Mouse (Mus musculus): Measurements from ENCODE around the gene Hykk.
"Not testable (repeated sequence)": the region's sequence is repeated elsewhere in the genome, so short reads cannot be mapped to it uniquely, and the experiment has no call there.

Hykk gene

DNA sequence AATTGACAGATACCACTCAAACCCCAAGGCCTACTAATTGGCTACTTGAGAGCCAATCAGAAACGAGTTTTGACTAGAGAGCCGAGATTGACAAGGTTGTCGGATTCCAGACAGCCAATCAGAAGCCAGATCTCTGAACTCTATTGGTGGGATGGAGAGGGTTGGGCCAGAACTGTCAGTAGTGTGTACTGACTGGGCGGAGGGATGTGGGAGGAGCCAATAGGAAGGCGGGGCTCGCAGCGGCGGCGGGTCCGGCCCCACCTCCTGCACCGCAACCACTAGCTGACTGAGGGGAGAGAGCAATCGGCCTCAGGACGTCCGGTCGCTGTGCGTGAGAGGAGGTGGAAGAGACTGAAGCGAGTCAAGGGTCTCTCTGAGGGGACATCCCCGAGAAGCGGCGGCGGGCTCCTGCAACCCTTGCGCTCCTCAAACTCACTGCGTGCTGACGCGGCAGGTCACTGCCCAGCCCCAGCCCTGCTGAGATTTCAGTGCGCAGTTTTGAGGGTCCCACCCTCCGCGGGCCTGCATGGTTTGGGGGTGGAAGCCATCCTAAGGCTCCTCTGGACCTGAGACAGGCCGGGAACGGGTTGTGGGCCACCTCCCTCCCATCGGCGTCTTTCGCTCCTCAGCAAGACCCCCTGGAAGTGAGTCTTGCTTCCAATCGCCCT, at the start of gene Hykk:
Hykk (plus strand) TSS at position 274 of the 668 bp plus-strand sequence.
- peak; percentile 64 for DNase-seq (ENCODE audit: low spot score)

DNA sequence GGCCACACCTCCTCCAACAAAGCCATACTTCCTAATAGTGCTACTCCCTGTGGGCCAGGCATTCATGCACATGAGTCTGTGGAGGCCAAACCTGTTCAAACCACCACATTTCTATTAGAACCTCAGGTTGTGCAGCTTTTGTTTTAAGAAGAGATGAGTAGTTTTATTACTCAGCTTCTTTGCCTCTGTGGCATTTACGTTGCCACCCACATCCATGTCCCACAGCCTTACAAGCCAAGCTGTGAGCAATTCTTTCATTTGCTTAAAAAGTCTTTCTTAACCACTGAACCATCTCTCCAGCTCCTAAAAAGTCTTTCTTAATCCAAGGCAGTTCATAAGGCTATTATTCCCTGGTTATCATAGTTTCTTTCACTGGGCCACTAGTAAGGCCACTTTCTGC, 38.3 kb upstream of the Hykk start:
- no peak for DNase-seq (ENCODE audit: low spot score)

DNA sequence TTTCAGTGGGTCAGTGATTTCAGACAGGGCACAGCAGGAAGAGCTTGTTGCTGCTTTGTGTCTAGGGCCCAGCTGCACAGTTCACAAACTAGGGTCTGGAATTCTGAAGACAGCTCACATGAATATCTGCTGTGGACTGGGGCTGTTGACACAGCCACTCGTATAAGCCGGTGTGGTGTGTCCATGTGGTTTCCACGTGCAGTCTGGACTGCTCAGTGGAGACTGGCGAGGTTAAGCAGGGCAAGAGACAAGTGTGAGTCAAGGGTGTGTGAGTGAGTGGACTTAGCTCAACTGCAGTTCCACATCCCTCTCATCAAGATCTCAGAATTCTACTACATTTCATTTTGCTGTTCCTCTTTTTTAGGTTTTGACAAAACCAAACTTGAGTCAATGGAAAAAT, 25.0 kb upstream of the Hykk start:
- DNase-seq (ENCODE audit: low spot score): no peak

DNA sequence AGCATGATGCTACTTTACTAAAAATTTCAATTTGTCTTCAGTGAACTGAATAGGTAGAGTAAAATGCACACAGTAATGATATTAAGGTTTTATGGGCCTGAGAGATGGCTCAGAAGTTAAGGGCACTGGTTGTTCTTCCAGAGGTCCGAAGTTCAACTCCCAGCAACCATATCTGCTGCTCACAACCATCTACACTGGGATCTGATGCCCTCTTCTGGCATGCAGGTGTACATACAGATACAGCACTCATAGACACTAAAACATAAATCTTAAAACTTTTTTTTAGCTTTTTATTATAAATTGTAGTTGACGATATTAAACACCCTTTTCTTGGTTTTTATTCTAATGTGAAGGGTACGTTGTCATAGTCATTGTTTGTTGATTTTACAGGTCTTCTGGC, 20.0 kb upstream of the Hykk start:
- DNase-seq (ENCODE audit: low spot score): no peak

DNA sequence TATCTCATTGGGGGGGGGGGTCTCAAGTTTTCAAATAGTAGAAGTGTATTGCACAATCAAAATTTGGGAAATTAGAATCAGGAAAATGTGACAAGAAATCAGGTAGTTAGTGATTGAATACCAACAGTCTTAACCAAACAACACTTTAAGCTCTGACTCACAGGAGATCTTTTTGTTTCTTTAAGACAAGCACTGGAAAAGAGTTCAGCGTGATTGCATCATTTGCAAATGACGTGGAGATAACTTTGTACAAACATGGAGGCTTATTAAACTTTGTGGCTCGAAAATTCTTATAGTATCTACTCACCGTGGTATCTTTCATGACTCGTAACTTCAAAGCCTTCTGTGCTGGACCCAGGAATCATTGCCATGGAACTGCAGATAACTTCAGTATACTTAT, 7.6 kb upstream of the Hykk start:
- no peak for DNase-seq (ENCODE audit: low spot score)

DNA sequence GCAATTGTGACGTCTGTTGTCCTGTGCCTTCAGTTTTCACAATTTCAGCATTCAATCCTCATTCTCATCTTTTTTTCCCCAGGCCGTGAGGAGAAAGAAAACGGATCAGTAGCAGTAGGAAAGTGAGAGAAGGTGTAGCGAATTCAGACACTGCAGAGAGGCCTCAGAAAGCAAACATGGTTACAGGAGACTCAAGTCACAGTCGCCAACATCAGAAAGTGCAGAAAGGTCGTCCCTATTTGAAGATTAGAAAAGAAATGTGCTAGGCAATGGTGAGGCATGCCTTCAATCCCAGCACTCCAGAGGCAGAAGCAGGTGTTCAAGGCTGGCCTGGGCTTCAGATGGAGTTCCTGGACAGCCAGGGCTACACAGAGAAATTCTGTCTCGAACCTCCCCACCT, 1.5 kb upstream of the Hykk start:
- no peak for DNase-seq (ENCODE audit: low spot score)

DNA sequence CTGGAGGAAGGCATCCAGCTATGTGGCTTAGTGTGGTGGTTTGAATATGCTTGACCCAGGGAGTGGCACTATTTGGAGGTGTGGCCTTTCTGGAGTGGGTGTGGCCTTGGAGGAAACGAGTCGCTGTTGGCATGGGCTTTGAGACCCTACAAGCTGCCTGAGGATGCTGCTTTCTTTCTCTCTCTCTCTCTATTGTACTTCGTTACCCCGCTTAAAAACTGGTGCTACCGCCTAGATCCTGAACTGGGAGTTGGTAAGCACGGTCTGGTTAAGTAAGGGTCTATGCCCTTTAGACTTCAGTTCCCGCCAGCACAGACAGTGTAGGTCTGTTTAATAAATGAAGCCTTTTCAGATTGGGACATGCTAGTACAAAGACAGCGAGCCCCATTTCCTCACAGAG, 682 bp upstream of the Hykk start:
- DNase-seq (ENCODE audit: low spot score): no peak

DNA sequence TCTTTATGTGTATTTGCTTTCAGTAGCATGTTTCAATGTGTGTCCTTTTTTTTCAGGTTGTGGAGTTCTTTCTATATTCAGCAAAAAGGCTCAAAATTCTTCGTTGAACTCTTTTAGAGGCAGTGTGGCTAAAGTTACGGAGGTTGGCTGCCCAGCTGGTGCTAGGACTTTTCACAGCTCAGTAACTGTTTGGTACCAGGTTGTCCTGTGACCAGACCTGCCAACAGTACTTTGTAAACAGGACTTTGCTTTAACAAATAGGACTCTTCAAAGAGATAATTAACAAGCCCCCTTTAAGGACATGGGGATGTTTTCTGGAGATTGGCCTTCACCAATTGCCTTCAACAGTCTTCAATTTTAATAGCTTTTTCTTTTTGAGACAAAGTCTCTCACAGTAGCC, 1.1 kb downstream of the Hykk start:
- no peak for DNase-seq (ENCODE audit: low spot score)

DNA sequence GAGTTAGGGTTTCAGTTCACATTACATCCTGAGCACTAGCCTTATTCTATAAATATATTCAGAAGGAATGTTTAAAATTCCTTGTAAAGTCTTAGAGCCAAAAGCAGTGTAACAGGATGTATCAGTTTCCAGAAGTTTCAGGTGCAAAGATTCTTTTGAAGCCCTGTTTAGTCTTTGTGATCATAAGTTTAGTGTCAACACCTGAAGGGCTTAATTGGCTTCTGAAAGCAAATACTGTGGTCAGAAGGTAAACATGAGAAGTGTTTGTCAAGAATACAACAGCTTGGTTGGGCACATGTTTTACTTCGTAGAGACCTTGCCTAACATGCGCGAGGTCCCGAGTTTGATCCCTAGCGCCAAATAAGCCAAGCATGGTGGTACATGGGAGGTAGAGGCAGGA, 1.7 kb downstream of the Hykk start:
- DNase-seq (ENCODE audit: low spot score): no peak

DNA sequence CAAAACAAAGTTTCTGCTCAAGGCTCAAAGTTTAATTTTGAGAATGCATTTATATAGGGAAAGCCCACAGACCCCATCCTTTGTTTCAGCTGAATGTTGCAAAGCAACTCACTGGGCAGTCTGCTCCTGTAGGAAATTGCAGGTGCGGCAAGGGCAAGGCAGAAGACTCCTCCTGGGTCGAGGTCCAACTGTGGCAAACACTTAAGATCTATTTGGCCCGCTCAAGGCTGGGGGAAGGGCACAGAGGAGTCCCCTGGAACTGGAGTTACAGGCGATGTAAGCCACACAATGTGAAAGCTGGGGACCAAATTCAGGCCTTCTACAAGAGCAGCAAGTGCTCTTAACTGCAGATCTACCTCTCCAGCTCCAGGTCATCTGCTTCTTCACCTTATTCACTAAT, 2.9 kb downstream of the Hykk start:
- no peak for DNase-seq (ENCODE audit: low spot score)

DNA sequence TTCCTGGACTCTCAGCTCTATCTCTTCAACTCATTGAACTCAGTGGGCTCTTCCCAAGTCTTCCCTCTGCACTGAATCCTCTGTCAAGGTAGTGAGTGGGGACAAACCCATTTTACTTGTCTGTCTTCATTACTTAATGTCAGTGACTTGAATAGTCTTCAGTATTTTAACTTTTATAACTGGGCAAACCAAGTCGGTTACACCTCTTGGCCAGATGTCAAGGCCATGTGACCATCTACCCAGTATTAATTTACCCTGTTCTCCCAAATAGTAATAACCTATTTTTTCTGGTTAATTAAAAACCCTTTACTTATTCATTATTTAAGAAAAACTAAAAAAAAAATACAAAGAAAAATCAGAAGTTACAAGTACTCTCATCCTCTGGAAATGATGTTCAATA, 13.7 kb downstream of the Hykk start:
- no peak for DNase-seq (ENCODE audit: low spot score)

DNA sequence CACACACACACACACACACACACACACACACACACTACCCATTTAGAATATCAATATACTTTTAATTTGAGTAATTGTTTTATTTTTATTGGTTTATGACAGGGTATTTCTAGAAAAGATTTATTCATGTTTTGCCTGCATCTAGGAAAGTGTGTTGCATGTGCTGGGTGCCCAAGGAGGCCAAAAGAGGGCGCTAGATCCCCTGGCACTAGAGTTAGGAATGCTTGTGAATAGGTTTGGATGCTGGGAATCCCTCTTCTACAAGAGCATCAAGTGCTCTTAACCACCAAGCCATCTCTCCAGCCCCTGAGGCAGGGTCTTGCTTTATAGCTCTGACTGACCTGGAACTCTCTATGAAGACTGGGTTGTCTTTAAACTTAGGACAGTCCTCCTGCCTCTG, 14.7 kb downstream of the Hykk start:
- DNase-seq (ENCODE audit: low spot score): no peak

DNA sequence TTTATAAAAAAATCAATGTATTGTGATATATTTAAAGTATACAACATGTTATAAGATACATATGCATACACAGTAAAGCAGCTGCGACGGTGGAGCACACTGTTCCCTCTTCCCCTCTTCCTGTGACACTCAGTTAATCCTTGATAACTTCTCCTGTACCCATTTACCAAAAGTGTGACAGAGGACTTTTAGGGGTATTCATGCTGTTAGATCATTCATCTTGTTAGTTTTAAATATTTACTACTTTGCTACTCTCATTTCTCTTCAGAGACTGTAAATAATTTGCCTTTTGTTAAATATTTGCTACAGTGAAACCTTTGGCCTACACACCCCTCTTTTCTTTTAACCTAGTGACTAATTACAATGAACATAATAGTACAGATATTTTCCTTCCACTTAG, 15.3 kb downstream of the Hykk start:
- no peak for DNase-seq (ENCODE audit: low spot score)

DNA sequence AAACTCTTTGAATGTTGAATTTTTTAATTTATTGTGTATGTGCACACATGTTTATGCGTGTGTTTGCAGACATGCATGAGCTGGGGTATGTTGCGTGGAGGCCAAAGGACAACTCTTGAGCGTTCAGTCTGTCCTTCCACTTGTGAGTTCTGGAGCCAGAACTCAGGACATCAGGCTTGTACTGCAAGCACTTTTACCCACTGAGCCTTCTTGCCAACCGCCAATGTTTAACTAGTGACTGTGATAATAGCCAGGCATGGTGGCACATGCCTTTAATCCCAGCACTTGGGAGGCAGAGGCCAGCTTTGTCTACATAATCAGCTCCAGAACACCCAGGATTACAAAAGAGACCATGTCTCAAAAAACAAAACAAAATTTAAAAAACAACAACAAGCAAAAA, 25.0 kb downstream of the Hykk start:
- no peak for DNase-seq (ENCODE audit: low spot score)

DNA sequence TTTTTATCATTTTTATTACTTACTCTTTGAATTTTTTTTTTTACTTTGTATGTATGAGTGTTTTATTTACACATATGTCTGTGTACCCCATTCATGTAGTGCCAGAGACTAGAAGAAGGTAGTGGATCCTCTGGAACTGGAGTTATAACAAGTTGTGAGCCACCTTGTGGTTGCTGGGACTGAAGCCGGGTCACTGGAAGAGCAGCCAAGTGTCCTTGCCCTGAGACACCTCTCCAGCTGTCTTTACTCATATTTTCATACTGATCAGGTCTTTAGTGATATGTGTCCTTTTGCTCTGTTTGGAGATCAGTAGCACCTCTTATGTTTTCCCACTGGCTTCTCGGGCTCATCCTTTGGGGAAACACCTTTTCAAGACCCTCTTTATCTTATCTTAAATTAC, 27.4 kb downstream of the Hykk start:
- no peak for DNase-seq (ENCODE audit: low spot score)

DNA sequence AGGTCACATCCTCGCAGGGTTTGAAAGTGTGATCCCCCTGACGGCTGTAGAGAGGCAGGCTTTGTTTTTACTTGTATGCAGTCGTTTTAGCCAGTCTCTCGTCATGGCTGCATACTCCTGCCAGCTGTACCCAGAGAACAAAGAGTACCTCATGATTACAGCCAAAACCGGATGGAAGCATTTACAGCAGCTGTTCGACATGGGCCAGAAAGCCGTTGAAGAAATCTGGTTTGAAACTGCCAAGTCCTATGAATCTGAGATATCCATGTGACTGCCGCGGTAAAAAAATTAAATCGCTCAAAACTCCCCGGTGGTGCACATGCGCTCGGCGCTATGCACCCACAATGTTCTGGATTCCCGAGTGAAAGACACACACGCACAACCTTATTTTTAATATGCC, 29.2 kb downstream of the Hykk start:
- no peak for DNase-seq (ENCODE audit: low spot score)

DNA sequence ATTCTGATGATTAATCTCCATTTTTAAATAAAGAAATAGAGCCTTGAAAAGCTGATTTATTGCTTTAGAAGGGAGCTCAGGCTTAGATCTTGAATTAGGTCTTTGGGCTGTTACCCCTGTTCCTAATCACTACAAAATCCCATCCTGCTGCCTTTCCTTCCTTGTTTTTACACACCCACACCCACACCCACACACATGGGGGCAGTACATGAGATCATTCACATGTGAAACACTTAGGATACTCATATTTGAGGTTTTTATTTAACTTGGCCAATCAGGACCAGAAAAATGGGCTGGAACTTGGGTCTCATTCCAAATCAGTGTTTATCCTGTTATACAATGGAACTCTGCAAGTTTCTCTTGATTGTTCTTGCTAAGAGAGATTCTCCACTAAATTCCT, 32.4 kb downstream of the Hykk start:
- no peak for DNase-seq (ENCODE audit: low spot score)

DNA sequence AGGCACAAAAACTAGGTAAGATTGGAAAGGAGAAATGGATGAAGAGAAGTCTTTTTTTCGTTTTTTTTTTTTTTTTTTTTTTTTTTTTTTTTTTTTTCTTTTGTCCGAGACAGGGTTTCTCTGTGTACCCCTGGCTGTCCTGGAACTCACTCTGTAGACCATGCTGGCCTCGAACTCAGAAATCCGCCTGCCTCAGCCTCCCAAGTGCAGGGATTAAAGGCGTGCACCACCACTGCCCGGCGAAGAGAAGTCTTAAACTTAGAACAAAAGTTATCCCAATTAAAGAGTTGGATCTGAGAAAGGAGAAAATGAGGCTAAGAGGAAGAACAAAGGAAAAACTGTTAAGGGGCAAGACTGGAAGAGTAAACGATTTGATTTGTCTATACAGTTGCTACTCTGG, 33.1 kb downstream of the Hykk start:
- not testable (repeated sequence) for DNase-seq (ENCODE audit: low spot score)

DNA sequence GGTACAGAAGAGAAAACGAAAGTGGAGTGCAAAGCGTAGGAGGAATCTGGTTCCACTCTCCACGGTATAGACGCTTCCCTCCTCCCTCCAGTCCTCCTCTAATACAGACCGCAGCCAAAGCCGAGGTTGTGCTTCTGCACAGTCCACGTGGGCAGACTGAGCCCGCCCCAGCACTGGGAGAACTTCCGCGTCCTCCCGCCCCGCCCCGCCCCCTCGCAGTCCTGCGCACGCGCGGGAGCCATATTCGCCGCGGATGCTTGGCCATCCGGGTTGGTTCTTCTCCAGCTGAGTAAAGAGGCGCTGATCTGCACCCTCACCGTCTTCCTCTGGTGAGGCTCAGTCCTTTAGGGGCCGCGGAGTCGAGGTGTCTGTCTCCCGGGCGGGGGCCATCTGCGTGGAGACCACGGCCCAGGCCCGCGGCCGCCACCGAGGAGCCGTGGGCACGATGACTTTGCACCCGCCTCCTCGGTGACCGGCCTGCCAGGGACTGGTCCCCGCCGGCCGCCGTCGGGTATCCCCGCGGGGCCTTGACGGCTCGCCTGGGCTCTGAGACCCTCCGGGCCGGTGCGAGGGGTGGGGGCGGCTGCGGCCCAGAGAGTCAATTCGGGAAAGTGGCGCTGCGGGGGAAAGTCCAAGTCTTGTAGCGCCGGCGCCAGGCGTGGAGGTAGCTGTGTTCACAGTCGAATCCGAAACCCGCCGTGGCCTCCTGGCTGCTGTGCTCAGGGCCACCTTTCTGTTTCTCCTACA, 33.7 kb downstream of the Hykk start, which contains the start of the genes Psma4 and AY074887:
Psma4 (plus strand) TSS at position 216 of the 747 bp plus-strand sequence.
AY074887 (minus strand) TSS at position 424 of the 747 bp plus-strand sequence.
- DNase-seq (ENCODE audit: low spot score): peak; percentile 86

DNA sequence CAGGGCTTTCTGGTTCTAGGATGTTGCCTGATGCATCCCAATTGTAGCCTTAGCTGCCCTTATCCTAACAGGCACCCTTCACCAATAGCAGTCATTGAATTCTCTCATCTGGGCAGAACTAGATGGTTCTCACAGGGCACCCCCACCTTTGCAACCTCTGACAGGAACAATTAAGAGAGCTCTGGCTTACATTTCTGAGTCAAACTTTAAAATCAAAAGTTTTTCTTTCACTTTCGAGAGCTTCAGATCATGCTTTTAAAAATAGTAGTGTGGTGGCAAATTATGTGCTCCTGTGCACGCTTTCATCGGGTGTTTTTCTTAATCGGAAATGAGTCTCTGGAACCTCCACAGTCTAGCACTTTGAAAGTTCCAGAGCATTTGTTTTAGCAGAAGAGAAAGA, 44.0 kb downstream of the Hykk start:
- DNase-seq (ENCODE audit: low spot score): no peak

DNA sequence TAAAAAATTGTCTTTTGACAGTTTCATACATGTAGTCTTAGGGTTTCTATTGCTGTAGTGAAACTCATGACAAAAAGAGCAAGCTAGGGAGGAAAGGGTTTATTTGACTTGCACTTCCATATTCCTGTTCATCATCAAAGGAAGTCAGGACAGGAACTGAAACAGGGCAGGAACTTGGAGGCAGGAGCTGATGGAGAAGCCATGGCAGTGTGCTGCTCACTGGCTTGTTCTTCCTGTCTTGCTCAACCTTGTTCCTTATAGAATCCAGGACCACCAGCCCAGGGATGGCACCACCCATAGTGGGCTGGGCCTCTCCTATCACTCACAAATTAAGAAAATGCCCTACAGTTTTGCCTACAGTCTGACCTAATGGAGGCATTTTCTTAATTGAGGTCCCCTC, 46.6 kb downstream of the Hykk start:
- no peak for DNase-seq (ENCODE audit: low spot score)

DNA sequence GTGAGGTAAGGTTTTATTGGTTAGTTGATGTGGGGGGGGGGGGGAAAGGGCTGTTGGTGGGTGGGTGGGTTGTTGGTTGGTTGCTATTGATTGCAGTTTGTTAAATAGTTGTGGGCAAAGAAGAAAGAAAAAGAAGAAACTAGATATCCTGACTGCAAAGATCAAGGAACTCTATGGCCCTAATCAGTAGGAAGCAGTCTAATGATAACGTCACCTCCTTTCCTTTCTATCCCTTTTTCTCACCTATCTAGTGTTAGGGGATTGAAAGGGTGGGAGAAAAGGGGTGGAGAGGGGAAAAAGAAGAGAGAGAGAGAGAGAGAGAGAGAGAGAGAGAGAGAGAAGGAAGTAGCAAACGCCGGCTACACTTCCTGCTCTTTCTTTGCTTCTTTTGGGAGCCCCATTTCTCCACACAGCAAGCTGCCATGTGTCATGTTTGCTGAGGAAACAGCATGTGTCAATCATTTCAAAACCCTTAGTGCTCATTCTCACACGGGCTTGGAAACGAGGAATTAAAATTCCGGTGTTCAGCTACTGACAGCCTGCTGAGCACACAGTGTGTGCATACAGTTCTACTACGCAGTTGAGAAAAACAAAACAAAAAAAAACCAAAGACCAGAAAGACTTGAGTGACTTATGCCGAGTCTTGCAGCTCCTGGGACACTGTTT, 53.0 kb downstream of the Hykk start:
- DNase-seq (ENCODE audit: low spot score): no peak

DNA sequence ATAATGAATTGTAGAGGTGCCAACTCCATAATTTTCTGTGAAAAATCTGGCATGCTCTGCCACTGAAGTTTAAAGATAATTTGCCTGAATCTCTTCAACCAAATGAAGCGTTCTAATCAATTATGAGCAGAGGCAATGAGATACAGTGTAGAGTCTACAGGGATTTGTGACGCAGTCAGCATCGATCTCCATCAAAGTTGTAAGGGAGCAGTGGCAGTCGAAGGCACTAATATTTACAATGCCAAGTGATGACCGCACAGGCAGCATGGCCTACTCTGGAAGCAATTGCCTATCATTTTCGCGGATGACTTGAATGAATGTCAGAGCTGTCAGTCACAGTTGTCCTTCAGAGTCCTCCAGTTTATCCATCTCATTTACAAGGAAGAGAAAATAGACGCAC, 63.6 kb downstream of the Hykk start, which contains the start of gene Chrna5:
Chrna5 (plus strand) TSS at position 207 of the 400 bp plus-strand sequence.
- no peak for DNase-seq (ENCODE audit: low spot score)
